ENCODE assay signal across 15 mouse cellular contexts in the genomic region with DNA sequence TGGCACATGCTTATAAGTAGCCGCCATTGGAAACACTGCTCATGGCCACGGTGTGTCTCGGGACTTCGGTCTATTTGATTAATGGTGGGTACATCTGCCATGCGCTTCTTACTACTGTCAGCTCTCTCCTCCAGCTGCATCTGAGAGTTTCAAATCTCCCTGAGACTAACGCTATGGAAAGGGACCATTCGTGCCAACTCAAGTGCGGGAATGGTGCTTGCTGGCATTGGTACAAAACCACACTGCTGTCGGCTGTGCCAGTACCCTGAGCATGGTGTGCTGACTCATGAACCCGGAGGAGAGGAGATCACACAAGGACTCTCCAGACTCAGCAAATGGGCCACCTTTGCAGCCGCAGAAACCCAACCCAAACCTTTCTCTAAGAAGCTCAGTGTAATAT.
DNase-seq lines count a peak whose midpoint lies in the region; ATAC-seq and TF ChIP-seq lines count a peak whose summit lies in the region.
"Had no signal": no experiment of that assay in that cellular context is flagged by ENCODE, and none has a peak within 500 bp of the region (broad histone marks: within the 10 kb centered on the region; RNA-seq: fewer than 3 reads in every experiment).

No protein-coding gene starts in this region.

- H3ac ChIP-seq in myocyte (ENCODE audit: control insufficient read depth, insufficient read length) = no peak overlapping the region

- peak; percentile 23 for DNase-seq in gastrocnemius, adult 2 months
- DNase-seq in gastrocnemius, adult 8-10 months (ENCODE audit: low spot score in 2 of 2) = no peak
- peak; percentile 69 for DNase-seq in adipocyte (ENCODE audit: low spot score)
- peak; percentile 38 for DNase-seq in cerebellum, adult 11-12 months
- DNase-seq in frontal cortex, postnatal 25 days (ENCODE audit: low spot score in 2 of 2) = no peak
- DNase-seq: heart, adult 2 months; kidney, adult 9 months; lung, adult 18-20 months; midbrain, embryonic 14.5 days; retina, postnatal 1 day had no signal

- no peak overlapping the region for H3K27ac ChIP-seq in gastrocnemius, adult 2 months
- H3K27ac ChIP-seq: heart, adult 2 months; limb, embryonic 15.5 days; macrophage had no signal

- no peaks in the 10 kb centered on the region for H3K36me3 ChIP-seq in myocyte (ENCODE audit: control insufficient read depth, insufficient read depth)
- H3K36me3 ChIP-seq: limb, embryonic 15.5 days had no signal

- H3K4me2 ChIP-seq in myocyte (ENCODE audit: low read depth) = peak overlapping the region; percentile 56
- H3K4me2 ChIP-seq: limb, embryonic 15.5 days had no signal

- H3K79me2 ChIP-seq in myocyte (ENCODE audit: control insufficient read depth, insufficient read depth) = no peaks in the 10 kb centered on the region

- H3K4me3 ChIP-seq in gastrocnemius, adult 2 months = no peak overlapping the region
- H3K4me3 ChIP-seq in myocyte = no peak overlapping the region
- H3K4me3 ChIP-seq: heart, adult 2 months; limb, embryonic 15.5 days had no signal

- no peak for ATAC-seq in monocyte, adult 5-6 weeks (replicated peaks; ENCODE audit: insufficient number of reproducible peaks, low FRiP score, low TSS enrichment, poor library complexity, severe bottlenecking)
- ATAC-seq: forebrain, embryonic 16.5 days had no signal

- TF ChIP-seq POLR2A in myocyte (IDR thresholded peaks at IDR 0.05; ENCODE audit: insufficient read length, low read depth) = no peak

- no peak for TF ChIP-seq CTCF in gastrocnemius, adult 2 months (IDR thresholded peaks at IDR 0.05)

- H3K27me3 ChIP-seq in myocyte (ENCODE audit: control insufficient read depth, insufficient read depth, insufficient read length) = no peaks in the 10 kb centered on the region
- H3K27me3 ChIP-seq: limb, embryonic 15.5 days had no signal

- intact Hi-C loops in gastrocnemius, adult 2 months (cut with DNase I) = no loop called here

TF ChIP-seq in myocyte, 11 proteins besides CTCF, POLR2A, EP300 and RAD21:
- TF ChIP-seq REST (IDR thresholded peaks at IDR 0.05; ENCODE audit: insufficient read depth, insufficient read length) (no peak), POLR2AphosphoS2 (IDR thresholded peaks at IDR 0.05; ENCODE audit: insufficient read length, low read depth) (no peak), E2F4 (IDR thresholded peaks at IDR 0.05; ENCODE audit: insufficient read depth) (no peak), TCF12 (IDR thresholded peaks at IDR 0.05; ENCODE audit: insufficient read depth, poor library complexity, severe bottlenecking) (no peak), MAX (IDR thresholded peaks at IDR 0.05; ENCODE audit: low read depth) (no peak), MYOG (IDR thresholded peaks at IDR 0.05; ENCODE audit: control insufficient read depth in 1 of 3, insufficient read depth in 1 of 3, insufficient read length in 2 of 3, low read depth in 2 of 3) (peak in 1 of 3 experiments; percentile 20), MYOD1 (IDR thresholded peaks at IDR 0.05; ENCODE audit: control insufficient read depth in 1 of 3, insufficient read length in 2 of 3, low read depth in 2 of 3) (peak; percentile 9 to 57 (median 31)), USF1 (IDR thresholded peaks at IDR 0.05; ENCODE audit: low read depth) (no peak), CEBPB (IDR thresholded peaks at IDR 0.05; ENCODE audit: insufficient read depth, poor library complexity, severe bottlenecking) (no peak), TCF3 (IDR thresholded peaks at IDR 0.05; ENCODE audit: insufficient read length, low read depth) (no peak), SRF (IDR thresholded peaks at IDR 0.05; ENCODE audit: control insufficient read depth, insufficient read length, low read depth) (no peak)

Comparison
In these comparisons a context has a peak if more than half of its experiments do, and no peak if none do; other contexts are left out.
1. DNase-seq: peak in gastrocnemius, adult 2 months (single experiment), adipocyte (single experiment) and cerebellum, adult 11-12 months (single experiment); none in gastrocnemius, adult 8-10 months (0 of 2) and frontal cortex, postnatal 25 days (0 of 2).